Mouse (Mus musculus): Measurements from ENCODE around the gene Ifitm6. TPM values are rescaled to one million over a fixed set of nuclear protein-coding genes. Genes with fewer than 3 reads are reported as not detected.

Ifitm6 gene
- total RNA-seq, 2 experiments from 2014 or later, result 95.9 to 172 TPM

DNA sequence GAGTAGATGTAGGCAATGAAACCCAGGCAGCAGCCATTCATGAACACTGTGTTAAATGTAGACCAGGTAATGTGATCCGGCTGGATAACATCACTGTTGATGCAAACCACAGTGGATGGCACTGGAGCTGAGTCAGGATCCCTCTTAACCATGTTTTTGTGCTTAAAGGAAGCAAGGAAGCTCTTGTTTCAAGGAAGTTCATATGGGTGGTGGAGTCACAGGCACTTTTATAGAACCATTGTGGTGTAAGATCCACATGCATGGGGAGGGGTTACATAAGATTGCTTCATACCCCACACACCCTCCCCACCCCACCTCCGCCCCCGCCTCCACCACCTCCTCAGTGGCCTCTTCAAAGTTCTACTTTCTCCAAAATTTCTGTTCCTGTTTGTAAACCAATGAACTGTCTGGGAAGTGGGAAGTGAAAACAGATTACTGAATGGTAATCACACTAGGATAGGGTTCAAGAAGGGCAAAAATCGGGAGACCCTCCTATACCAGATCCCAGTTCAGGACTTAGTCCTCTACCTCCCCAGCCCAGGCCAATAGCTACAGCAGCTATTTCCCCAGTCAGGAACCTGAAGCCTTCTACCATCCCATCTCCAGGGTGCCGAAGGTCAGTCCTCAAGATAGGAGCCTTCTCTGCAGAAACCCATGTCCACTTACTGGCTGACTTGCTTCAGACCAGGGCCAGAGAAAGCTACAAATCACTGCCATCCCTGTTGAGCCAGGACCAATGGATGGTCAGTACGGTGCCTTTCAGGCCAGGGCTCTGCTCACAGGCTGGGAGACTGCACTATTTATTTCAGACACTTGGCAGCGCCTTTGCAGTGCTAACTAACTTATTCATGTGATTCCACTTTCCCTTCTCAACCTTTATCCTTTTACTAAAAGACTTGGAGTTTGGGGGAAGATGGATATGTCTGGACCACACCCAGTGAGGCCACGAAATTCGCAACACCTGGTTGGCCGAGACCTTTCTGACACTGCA lies 722 bp downstream of the Ifitm6 start:
- ATAC-seq (replicated peaks; ENCODE audit: low FRiP score, poor library complexity, severe bottlenecking), result no peak

DNA sequence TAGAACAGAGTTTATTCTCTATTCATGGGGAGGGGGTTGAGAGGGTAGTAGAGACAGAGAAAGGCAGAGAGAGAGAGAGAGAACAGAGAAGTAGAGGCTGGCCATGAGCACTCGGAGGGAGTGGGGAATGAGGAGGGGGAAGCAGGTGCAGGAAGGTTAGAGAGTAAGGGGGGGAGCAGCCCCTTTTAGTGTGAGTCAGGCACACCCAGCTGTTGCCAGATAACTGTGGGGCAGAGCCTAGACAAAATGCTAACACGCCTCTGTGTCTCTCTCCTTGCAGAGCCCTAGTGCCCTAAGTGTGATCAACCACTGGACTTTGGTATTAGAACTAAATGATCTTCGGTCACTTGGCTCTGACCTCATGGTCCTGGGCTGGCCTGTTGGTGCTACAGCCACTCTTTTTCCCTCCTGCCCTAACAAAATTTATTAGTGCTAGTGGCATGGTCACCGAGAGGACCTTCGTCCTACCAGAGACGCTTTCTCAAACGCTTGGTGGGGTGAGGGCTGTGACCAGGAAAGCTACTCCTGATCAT lies 6.4 kb downstream of the Ifitm6 start:
- 0 out of 2 replicates have a peak, but pooled peaks have one; percentile 26 for ATAC-seq (replicated peaks; ENCODE audit: low FRiP score, poor library complexity, severe bottlenecking)

DNA sequence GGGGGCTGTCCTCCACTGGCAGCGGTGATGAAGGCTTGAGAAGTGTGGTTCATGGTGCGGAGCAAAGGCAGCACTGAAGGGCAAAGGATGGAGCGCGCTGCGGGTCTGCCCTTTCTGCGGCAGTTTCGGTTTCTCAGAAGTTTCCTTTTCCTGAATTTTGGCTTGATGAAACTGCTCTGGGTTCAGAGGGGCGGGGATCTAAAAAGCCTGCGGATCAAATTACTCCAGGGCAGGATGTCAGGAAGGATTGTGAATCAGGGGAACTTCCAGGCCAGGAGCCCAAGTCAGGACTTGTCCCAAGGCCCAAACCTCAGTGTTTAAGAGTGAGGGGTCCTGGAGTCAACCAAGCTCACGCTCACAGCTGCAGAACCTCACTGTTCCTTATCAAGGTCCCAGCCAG lies 7.1 kb downstream of the Ifitm6 start, which contains the start of gene Ifitm3:
Ifitm3 (minus strand) TSS at position 178 of the 400 bp plus-strand sequence.
- peak; percentile 24; the same call in 1 of the 2 replicates for ATAC-seq (replicated peaks; ENCODE audit: low FRiP score, poor library complexity, severe bottlenecking)

GRCm38 (mm10) chr7:141009665-141010064 lies 8.1 kb downstream of the Ifitm6 start:
- peak; percentile 43 for ATAC-seq (replicated peaks; ENCODE audit: low FRiP score, poor library complexity, severe bottlenecking)

- ATAC-seq (replicated peaks; ENCODE audit: low FRiP score, poor library complexity, severe bottlenecking), result peak; percentile 79
Observed at GRCm38 (mm10) chr7:141008938-141009660, 8.6 kb downstream of the Ifitm6 start.

GRCm38 (mm10) chr7:141008312-141008761 lies 9.4 kb downstream of the Ifitm6 start:
- ATAC-seq (replicated peaks; ENCODE audit: low FRiP score, poor library complexity, severe bottlenecking), result no peak

DNA sequence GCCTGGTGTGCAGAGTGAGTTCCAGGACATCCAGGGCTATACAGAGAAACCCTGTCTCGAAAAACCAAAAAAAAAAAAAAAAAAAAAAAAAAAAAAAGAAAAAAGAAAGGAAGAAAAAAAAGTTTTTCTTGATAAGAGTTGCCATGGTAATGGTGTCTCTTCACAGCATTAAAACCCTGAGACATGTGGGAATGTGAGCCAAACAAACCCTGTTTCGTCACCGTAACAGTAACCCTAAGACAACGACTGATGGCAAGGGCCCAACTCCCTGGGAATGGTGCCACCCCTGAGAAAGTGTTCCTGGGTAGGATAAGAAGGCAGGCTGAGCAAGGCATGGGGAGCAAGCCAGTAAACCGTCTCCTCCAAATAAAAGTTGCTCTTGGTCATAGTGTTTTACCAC lies 10.8 kb downstream of the Ifitm6 start:
- ATAC-seq (replicated peaks; ENCODE audit: low FRiP score, poor library complexity, severe bottlenecking), result no peak

- no peak for ATAC-seq (replicated peaks; ENCODE audit: low FRiP score, poor library complexity, severe bottlenecking)
Observed at GRCm38 (mm10) chr7:141006446-141006845, 11.3 kb downstream of the Ifitm6 start.

GRCm38 (mm10) chr7:141003248-141004010 lies 14.3 kb downstream of the Ifitm6 start:
- ATAC-seq (replicated peaks; ENCODE audit: low FRiP score, poor library complexity, severe bottlenecking), result no peak

DNA sequence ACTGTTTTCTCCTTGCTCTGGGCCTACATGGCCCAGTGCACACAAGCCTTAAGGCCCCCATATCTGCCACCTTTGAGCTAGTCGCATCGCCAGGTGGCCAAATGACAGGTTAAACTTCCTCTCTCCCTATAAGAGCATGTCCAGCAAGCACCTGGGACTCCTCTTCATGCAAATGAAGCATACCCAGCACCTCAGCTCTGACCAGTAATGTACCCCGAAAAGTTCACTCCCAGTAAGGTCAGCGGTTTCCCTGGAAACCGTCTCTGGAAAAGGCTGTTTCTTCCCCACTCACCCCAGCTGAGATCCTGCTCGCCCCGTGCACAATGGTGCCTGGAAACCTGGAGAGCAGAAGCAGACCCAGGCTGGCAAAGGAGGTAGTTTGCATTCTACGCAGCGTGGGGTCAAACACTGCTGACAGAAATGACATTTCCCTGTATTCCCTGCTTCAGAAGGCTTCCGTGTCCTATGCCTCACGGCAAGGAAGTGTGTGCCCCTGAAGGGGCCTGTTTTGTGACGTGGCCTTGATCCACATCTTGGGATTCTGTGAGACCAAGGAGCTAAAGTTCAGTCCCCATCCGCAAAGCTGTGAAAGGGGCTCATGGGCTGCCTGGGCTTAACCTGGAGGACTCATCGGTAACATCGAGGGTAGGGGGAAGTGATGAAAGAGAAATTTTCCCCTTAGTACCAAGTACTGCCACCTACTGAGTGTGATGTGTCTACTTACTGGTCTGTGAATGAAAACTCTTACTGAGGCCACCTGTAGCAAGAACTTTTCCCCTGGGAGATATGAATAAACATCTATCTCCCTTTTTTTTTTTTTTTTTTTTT lies 16.6 kb downstream of the Ifitm6 start:
- no peak for ATAC-seq (replicated peaks; ENCODE audit: low FRiP score, poor library complexity, severe bottlenecking)

- no peak for ATAC-seq (replicated peaks; ENCODE audit: low FRiP score, poor library complexity, severe bottlenecking)
Observed at GRCm38 (mm10) chr7:140998853-140999700, 18.6 kb downstream of the Ifitm6 start.

DNA sequence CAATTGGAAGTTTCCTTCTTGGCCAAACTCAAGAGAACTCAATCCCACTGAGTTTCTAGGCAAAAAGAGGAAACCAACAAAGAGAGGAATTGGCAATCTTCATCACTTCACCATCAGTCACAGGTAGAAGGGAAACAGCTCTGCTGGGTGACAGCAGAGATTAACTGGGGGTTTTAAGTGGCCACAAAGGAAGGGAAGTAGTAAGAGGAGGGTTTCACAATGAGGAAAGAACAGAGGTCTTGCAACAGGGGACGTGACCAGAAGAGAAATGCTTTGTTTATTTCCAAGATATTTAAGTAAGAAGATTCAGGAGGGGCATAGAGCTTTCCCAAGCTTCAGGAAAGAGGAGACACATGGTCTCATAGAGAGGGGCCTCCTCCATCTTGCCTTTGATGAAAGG lies 19.9 kb downstream of the Ifitm6 start:
- ATAC-seq (replicated peaks; ENCODE audit: low FRiP score, poor library complexity, severe bottlenecking), result no peak

DNA sequence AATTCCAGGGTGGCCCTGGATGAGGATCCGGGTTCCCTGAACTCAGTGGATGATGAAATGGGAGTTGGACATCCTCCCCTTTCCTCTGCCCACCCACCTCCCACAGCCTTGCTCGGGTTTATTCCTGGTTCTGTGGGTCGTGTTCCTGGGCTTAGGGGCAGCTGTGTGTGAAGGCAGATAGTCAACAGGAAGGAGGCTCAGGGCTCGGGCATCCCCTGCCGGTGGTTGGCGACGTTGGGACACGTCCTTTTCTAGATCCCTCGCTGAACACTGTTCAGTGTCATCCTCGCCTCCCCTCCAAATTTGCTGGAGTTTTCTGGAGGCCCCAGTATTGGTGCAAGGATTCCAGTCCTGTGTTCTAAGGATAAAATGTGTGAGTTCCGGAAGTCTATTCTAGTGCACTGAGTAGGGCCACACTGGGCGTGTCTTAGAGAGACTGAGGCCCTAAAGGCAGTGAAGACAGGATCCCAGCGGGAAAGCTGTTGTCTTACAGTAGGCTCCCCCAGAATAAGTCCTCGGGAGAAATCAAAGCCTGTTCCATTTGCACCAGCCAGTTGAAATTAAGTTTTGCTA lies 26.5 kb downstream of the Ifitm6 start:
- ATAC-seq (replicated peaks; ENCODE audit: low FRiP score, poor library complexity, severe bottlenecking), result no peak

- ATAC-seq (replicated peaks; ENCODE audit: low FRiP score, poor library complexity, severe bottlenecking), result no peak
Observed at GRCm38 (mm10) chr7:140990622-140991021, 27.1 kb downstream of the Ifitm6 start.

- no peak for ATAC-seq (replicated peaks; ENCODE audit: low FRiP score, poor library complexity, severe bottlenecking)
Observed at GRCm38 (mm10) chr7:140990185-140990584, 27.5 kb downstream of the Ifitm6 start.

GRCm38 (mm10) chr7:140989022-140989421 lies 28.7 kb downstream of the Ifitm6 start:
- no peak for ATAC-seq (replicated peaks; ENCODE audit: low FRiP score, poor library complexity, severe bottlenecking)
